Mouse (Mus musculus) ES-E14 (cell line): ENCODE measurements at regions not wholly inside any gene's neighbourhood (a gene's known extent, or its start where the extent isn't known, plus 50 kb on each side); places are given as distances from the start of the nearest gene placed in this dataset.

ENCODE experiments used
- CHD2 ChIP-seq: IDR thresholded peaks from 2 replicates; pipeline ENCODE4 v1.6.1; 2014; ENCODE audit warnings: mild to moderate bottlenecking, low read depth, low read length, inconsistent platforms
- HCFC1 ChIP-seq: IDR thresholded peaks from 2 replicates; pipeline ENCODE4 v1.6.1; 2012; ENCODE audit warnings: low read length, inconsistent platforms, borderline replicate concordance; ENCODE audit not compliant: insufficient read depth

DNA sequence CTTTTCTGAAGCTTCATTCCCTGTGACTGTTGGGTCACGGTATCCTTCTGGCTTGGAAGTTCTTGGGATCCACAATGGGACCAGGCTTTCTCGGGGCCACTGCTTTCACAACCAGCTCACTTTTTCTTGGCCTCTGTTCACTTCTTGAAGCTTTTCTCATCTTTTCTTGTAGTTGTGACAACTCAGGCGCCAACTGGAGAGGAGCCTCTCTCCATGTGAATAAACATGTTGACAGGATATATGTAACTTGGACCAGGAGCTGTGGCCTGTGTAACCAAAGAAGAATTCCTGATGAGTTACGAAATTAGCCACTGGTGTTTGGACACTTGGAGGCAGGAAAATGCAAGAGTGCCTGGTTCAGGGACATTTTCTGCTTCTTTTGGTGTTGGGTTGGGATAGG, 148.1 kb upstream of the Gm12728 start:
- no peak for TF ChIP-seq CHD2
- TF ChIP-seq HCFC1 = no peak
